Mouse (Mus musculus) lung, adult 2 months (tissue): ENCODE measurements around the gene Itpripl2.
A peak's percentile ranks its signal among the peaks of the same experiment; 100 is the strongest.

Experiments
- CTCF ChIP-seq: fragments of 200-500 bp; IDR thresholded peaks from 2 replicates; pipeline ENCODE4 v1.5.1; 2011; ENCODE audit warnings: mild to moderate bottlenecking, low read length, control low read depth; ENCODE audit not compliant: insufficient read depth
- POLR2A ChIP-seq: fragments of 200-500 bp; IDR thresholded peaks from 2 replicates; pipeline ENCODE4 v1.6.1; 2011; ENCODE audit warnings: low read depth, mild to moderate bottlenecking, control low read depth, low read length, borderline replicate concordance; ENCODE audit errors: extremely low read depth

GRCm38 (mm10) chr7:118488060-118488664, 3.6 kb downstream of the Itpripl2 start:
- TF ChIP-seq POLR2A = peak; percentile 31; the same call in 1 of the 2 replicates
- TF ChIP-seq CTCF = no peak
